12 mouse cellular contexts compared by ENCODE assay signal in the genomic region with DNA sequence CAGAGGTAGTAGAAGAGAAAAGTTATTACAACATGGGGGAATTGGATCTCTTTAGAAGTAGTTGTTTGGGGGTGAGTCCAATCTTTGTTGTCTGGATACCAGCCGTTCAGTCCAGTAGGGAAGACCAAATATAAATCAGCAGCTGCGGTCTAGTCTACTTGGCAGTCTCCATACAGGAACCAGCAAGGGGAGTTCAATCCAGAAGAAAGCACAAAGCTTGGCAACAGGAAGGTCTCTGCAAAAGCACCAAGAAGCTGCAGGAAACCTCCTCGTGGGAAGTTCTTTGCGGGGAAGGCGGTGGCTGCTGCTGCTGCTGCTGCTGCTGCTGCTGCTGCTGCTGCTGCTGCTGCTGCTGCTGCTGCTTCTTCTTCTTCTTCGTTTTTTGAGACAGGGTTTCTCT.
"Had no signal": no experiment of that assay in that cellular context is flagged by ENCODE, and none has a peak within 500 bp of the region (broad histone marks: within the 10 kb centered on the region; RNA-seq: fewer than 3 reads in every experiment).

No protein-coding gene starts in this region.

- DNase-seq: kidney, postnatal 36 days; lung, adult 2 months; thymus, postnatal 4 days had no signal

- H3K27ac ChIP-seq: kidney, embryonic 15.5 days; layer of hippocampus, adult 2 months; limb, embryonic 10.5 days; liver, embryonic 15.5 days; macrophage; midbrain, embryonic 15.5 days; neural tube, embryonic 12.5 days; stomach, postnatal 0 days had no signal

- H3K4me3 ChIP-seq: kidney, embryonic 15.5 days; layer of hippocampus, adult 2 months; limb, embryonic 10.5 days; liver, embryonic 15.5 days; megakaryocyte, embryonic 14.5 days; midbrain, embryonic 15.5 days; neural tube, embryonic 12.5 days had no signal
